Mouse (Mus musculus): ENCODE measurements around the gene Itgb6. TPM values are rescaled to one million over a fixed set of nuclear protein-coding genes. Genes with fewer than 3 reads are reported as not detected.

Gene Itgb6
- polyA plus RNA-seq, 1 experiment from 2014 or later, result 0.13 TPM

- WGBS, result 64% methylated on average over 10 of the region's 10 CpGs
- no peak overlapping the region for H3K4me3 ChIP-seq
- H3K27me3 ChIP-seq, result no peaks in the 10 kb centered on the region
- 0 out of 2 replicates have a peak, but pooled peaks cover 9% of the 10 kb centered on the region for H3K4me1 ChIP-seq (replicated peaks)
- H3K36me3 ChIP-seq, result no peaks in the 10 kb centered on the region
- H3K4me2 ChIP-seq, result no peak overlapping the region
- no peak overlapping the region for H3K9ac ChIP-seq
- ATAC-seq (ENCODE audit: low read depth), result no peak
- no peaks in the 10 kb centered on the region for H3K9me3 ChIP-seq
- no peak overlapping the region for H3K27ac ChIP-seq (replicated peaks)
Measured at GRCm38 (mm10) chr2:60728902-60729585, 6.6 kb upstream of the Itgb6 start.

- WGBS, result 77% methylated on average over 2 of the region's 2 CpGs
- Histone ChIP-seq H3K4me3 (no peak overlapping the region), H3K4me2 (no peak overlapping the region), H3K36me3 (no peaks in the 10 kb centered on the region), H3K27me3 (no peaks in the 10 kb centered on the region), H3K4me1 (replicated peaks) (peaks cover 14% of the 10 kb centered on the region), H3K27ac (replicated peaks) (no peak overlapping the region), H3K9ac (no peak overlapping the region), H3K9me3 (no peaks in the 10 kb centered on the region)
- ATAC-seq (ENCODE audit: low read depth), result no peak
Measured at GRCm38 (mm10) chr2:60724660-60725059, 2.2 kb upstream of the Itgb6 start.

- 85% methylated on average over 3 of the region's 3 CpGs for WGBS
- no peak for ATAC-seq (ENCODE audit: low read depth)
- Histone ChIP-seq H3K4me3 (no peak overlapping the region), H3K36me3 (no peaks in the 10 kb centered on the region), H3K9me3 (no peaks in the 10 kb centered on the region), H3K27me3 (no peaks in the 10 kb centered on the region; the same call in 1 of the 2 replicates), H3K4me2 (no peak overlapping the region), H3K9ac (no peak overlapping the region), H3K27ac (replicated peaks) (no peak overlapping the region), H3K4me1 (replicated peaks) (peaks cover 10% of the 10 kb centered on the region)
Measured at GRCm38 (mm10) chr2:60722967-60723366, 524 bp upstream of the Itgb6 start.

GRCm38 (mm10) chr2:60720906-60721305 lies 1.5 kb downstream of the Itgb6 start:
- no peak overlapping the region for H3K4me2 ChIP-seq
- ATAC-seq (ENCODE audit: low read depth), result no peak
- H3K36me3 ChIP-seq, result no peaks in the 10 kb centered on the region
- H3K27me3 ChIP-seq, result no peaks in the 10 kb centered on the region; the same call in 1 of the 2 replicates
- H3K9ac ChIP-seq, result no peak overlapping the region
- peaks cover 10% of the 10 kb centered on the region for H3K4me1 ChIP-seq (replicated peaks)
- no peak overlapping the region for H3K4me3 ChIP-seq
- 26% methylated on average over 5 of the region's 5 CpGs for WGBS
- no peaks in the 10 kb centered on the region for H3K9me3 ChIP-seq
- no peak overlapping the region for H3K27ac ChIP-seq (replicated peaks)

- Histone ChIP-seq H3K9ac (no peak overlapping the region), H3K36me3 (no peaks in the 10 kb centered on the region), H3K4me3 (no peak overlapping the region), H3K4me1 (replicated peaks) (peaks cover 16% of the 10 kb centered on the region), H3K4me2 (no peak overlapping the region), H3K27ac (replicated peaks) (no peak overlapping the region), H3K9me3 (no peaks in the 10 kb centered on the region), H3K27me3 (no peaks in the 10 kb centered on the region; the same call in 1 of the 2 replicates)
- ATAC-seq (ENCODE audit: low read depth), result no peak
- 77% methylated on average over 8 of the region's 8 CpGs for WGBS
Measured at GRCm38 (mm10) chr2:60720205-60720604, 2.2 kb downstream of the Itgb6 start.

- Histone ChIP-seq H3K9ac (no peak overlapping the region), H3K36me3 (no peaks in the 10 kb centered on the region), H3K27me3 (no peaks in the 10 kb centered on the region; the same call in 1 of the 2 replicates), H3K4me3 (no peak overlapping the region), H3K4me2 (peak overlapping the region; percentile 29; the same call in 1 of the 2 replicates), H3K9me3 (no peaks in the 10 kb centered on the region), H3K27ac (replicated peaks) (no peak overlapping the region), H3K4me1 (replicated peaks) (peaks cover 32% of the 10 kb centered on the region)
- ATAC-seq (ENCODE audit: low read depth), result no peak
- WGBS, result 66% methylated on average over 13 of the region's 13 CpGs
Measured at GRCm38 (mm10) chr2:60717348-60717747, 5.1 kb downstream of the Itgb6 start.

- no peak overlapping the region for H3K27ac ChIP-seq (replicated peaks)
- H3K4me1 ChIP-seq (replicated peaks), result peaks cover 27% of the 10 kb centered on the region
- no peaks in the 10 kb centered on the region for H3K36me3 ChIP-seq
- no peaks in the 10 kb centered on the region for H3K9me3 ChIP-seq
- ATAC-seq (ENCODE audit: low read depth), result no peak
- H3K27me3 ChIP-seq, result no peaks in the 10 kb centered on the region; the same call in 1 of the 2 replicates
- no peak overlapping the region for H3K9ac ChIP-seq
- H3K4me3 ChIP-seq, result no peak overlapping the region
- H3K4me2 ChIP-seq, result no peak overlapping the region
Measured at GRCm38 (mm10) chr2:60716549-60716948, 5.9 kb downstream of the Itgb6 start.

GRCm38 (mm10) chr2:60715771-60716170 lies 6.7 kb downstream of the Itgb6 start:
- H3K9me3 ChIP-seq, result no peaks in the 10 kb centered on the region
- H3K27me3 ChIP-seq, result no peaks in the 10 kb centered on the region; the same call in 1 of the 2 replicates
- H3K9ac ChIP-seq, result no peak overlapping the region
- H3K27ac ChIP-seq (replicated peaks), result no peak overlapping the region
- H3K36me3 ChIP-seq, result no peaks in the 10 kb centered on the region
- H3K4me2 ChIP-seq, result no peak overlapping the region
- H3K4me3 ChIP-seq, result no peak overlapping the region
- peaks cover 27% of the 10 kb centered on the region for H3K4me1 ChIP-seq (replicated peaks)
- 82% methylated on average over 13 of the region's 13 CpGs for WGBS
- no peak for ATAC-seq (ENCODE audit: low read depth)

GRCm38 (mm10) chr2:60714971-60715502 lies 7.4 kb downstream of the Itgb6 start:
- WGBS, result 50% methylated on average over 8 of the region's 8 CpGs
- ATAC-seq (ENCODE audit: low read depth), result peak; percentile 33; the same call in 1 of the 2 replicates
- no peak overlapping the region for H3K4me3 ChIP-seq
- H3K9ac ChIP-seq, result no peak overlapping the region
- H3K36me3 ChIP-seq, result no peaks in the 10 kb centered on the region
- H3K27ac ChIP-seq (replicated peaks), result peak overlapping the region; percentile 59
- H3K4me1 ChIP-seq (replicated peaks), result peaks cover 27% of the 10 kb centered on the region
- H3K9me3 ChIP-seq, result no peaks in the 10 kb centered on the region
- no peaks in the 10 kb centered on the region; the same call in 1 of the 2 replicates for H3K27me3 ChIP-seq
- H3K4me2 ChIP-seq, result no peak overlapping the region

- peak overlapping the region; percentile 59 for H3K27ac ChIP-seq (replicated peaks)
- no peak for ATAC-seq (ENCODE audit: low read depth)
- H3K4me3 ChIP-seq, result no peak overlapping the region
- H3K9ac ChIP-seq, result no peak overlapping the region
- peaks cover 27% of the 10 kb centered on the region for H3K4me1 ChIP-seq (replicated peaks)
- H3K36me3 ChIP-seq, result no peaks in the 10 kb centered on the region
- WGBS, result 36% methylated on average over 7 of the region's 7 CpGs
- H3K9me3 ChIP-seq, result no peaks in the 10 kb centered on the region
- peak overlapping the region; percentile 32; the same call in 1 of the 2 replicates for H3K4me2 ChIP-seq
- no peaks in the 10 kb centered on the region; the same call in 1 of the 2 replicates for H3K27me3 ChIP-seq
Measured at GRCm38 (mm10) chr2:60714475-60714874, 8.0 kb downstream of the Itgb6 start.

- H3K9ac ChIP-seq, result peak overlapping the region; percentile 38; the same call in 1 of the 2 replicates
- H3K9me3 ChIP-seq, result no peaks in the 10 kb centered on the region
- H3K36me3 ChIP-seq, result no peaks in the 10 kb centered on the region
- H3K27me3 ChIP-seq, result no peaks in the 10 kb centered on the region
- no peak overlapping the region for H3K4me3 ChIP-seq
- peaks cover 27% of the 10 kb centered on the region for H3K4me1 ChIP-seq (replicated peaks)
- ATAC-seq (ENCODE audit: low read depth), result peak; percentile 79
- H3K4me2 ChIP-seq, result peak overlapping the region; percentile 32; the same call in 1 of the 2 replicates
- 25% methylated on average over 8 of the region's 8 CpGs for WGBS
- H3K27ac ChIP-seq (replicated peaks), result peak overlapping the region; percentile 59
Measured at GRCm38 (mm10) chr2:60713857-60714256, 8.6 kb downstream of the Itgb6 start.

GRCm38 (mm10) chr2:60712891-60713290 lies 9.6 kb downstream of the Itgb6 start:
- H3K27ac ChIP-seq (replicated peaks), result no peak overlapping the region
- 88% methylated on average over 5 of the region's 5 CpGs for WGBS

More at GRCm38 (mm10) chr2:60712891-60713290, 9.6 kb downstream of the Itgb6 start:
- ATAC-seq (ENCODE audit: low read depth), result no peak
- Histone ChIP-seq H3K4me1 (replicated peaks) (peaks cover 27% of the 10 kb centered on the region), H3K4me3 (no peak overlapping the region), H3K9me3 (no peaks in the 10 kb centered on the region), H3K9ac (no peak overlapping the region), H3K27me3 (no peaks in the 10 kb centered on the region), H3K36me3 (no peaks in the 10 kb centered on the region), H3K4me2 (no peak overlapping the region)

Measured in neural tube, embryonic 13.5 days (tissue).